Mouse (Mus musculus) adrenal gland, adult 2 months (tissue): ENCODE measurements at regions not wholly inside any gene's neighbourhood (a gene's known extent, or its start where the extent isn't known, plus 50 kb on each side); places are given as distances from the start of the nearest gene placed in this dataset.
"Not testable (repeated sequence)": the region's sequence is repeated elsewhere in the genome, so short reads cannot be mapped to it uniquely, and the experiment has no call there.

Experiments
- DNase-seq: peaks from one replicate; pipeline ENCODE4 v3.0.0; 2021

- no peak for DNase-seq
Observed at GRCm38 (mm10) chr11:94882687-94883383, 53.2 kb upstream of the Col1a1 start.

GRCm38 (mm10) chr11:94881982-94882686 is 53.9 kb upstream of the Col1a1 start:
- no peak for DNase-seq

GRCm38 (mm10) chr11:94880896-94881840 is 54.9 kb upstream of the Col1a1 start:
- peak; percentile 36 for DNase-seq

- no peak for DNase-seq
Observed at GRCm38 (mm10) chr11:94876707-94877106, 59.3 kb upstream of the Col1a1 start.

- DNase-seq: no peak
Observed at GRCm38 (mm10) chr11:94875026-94875425, 61.0 kb upstream of the Col1a1 start.

- no peak for DNase-seq
Observed at GRCm38 (mm10) chr11:94874155-94874561, 61.9 kb upstream of the Col1a1 start.

GRCm38 (mm10) chr11:94873693-94874092 is 62.3 kb upstream of the Col1a1 start:
- peak; percentile 15 for DNase-seq

- peak; percentile 55 for DNase-seq
Observed at GRCm38 (mm10) chr11:94872921-94873320, 63.1 kb upstream of the Col1a1 start.

- peak; percentile 67 for DNase-seq
Observed at GRCm38 (mm10) chr11:94870341-94870740, 65.7 kb upstream of the Col1a1 start.

GRCm38 (mm10) chr11:94869866-94870265 is 66.2 kb upstream of the Col1a1 start:
- not testable (repeated sequence) for DNase-seq

- DNase-seq: peak; percentile 70
Observed at GRCm38 (mm10) chr11:94866176-94866967, 69.7 kb upstream of the Col1a1 start.

GRCm38 (mm10) chr11:94850129-94850528 is 67.6 kb upstream of the Tmem92 start:
- no peak for DNase-seq

- DNase-seq: peak; percentile 12
Observed at GRCm38 (mm10) chr11:94839133-94839532, 56.6 kb upstream of the Tmem92 start.

- no peak for DNase-seq
Observed at GRCm38 (mm10) chr11:94838140-94838539, 55.6 kb upstream of the Tmem92 start.

- DNase-seq: no peak
Observed at GRCm38 (mm10) chr11:94836347-94836746, 53.8 kb upstream of the Tmem92 start.

- peak; percentile 40 for DNase-seq
Observed at GRCm38 (mm10) chr11:94832246-94832985, 49.9 kb upstream of the Tmem92 start.
